Mouse (Mus musculus) heart, embryonic 16.5 days (tissue): ENCODE results near the gene Eddm3b. TPM values are rescaled to one million over a fixed set of nuclear protein-coding genes. Genes with fewer than 3 reads are reported as not detected.

Experiments
- ATAC-seq: fragments of 200-750 bp; cut with Nextera tagmentation; replicated peaks from 2 replicates; pipeline ENCODE4 v1.8.0; 2017; ENCODE audit warnings: moderate number of reproducible peaks; ENCODE audit not compliant: insufficient read depth, low FRiP score; ENCODE audit errors: extremely low read depth
- H3K27ac ChIP-seq: fragments of 300-500 bp; sonication (generic); 2 replicates; pipeline ENCODE4 v1.5.1; 2014; ENCODE audit warnings: mild to moderate bottlenecking, low read length, control low read depth, moderate library complexity
- H3K27me3 ChIP-seq: fragments of 300-500 bp; sonication (generic); 2 replicates; pipeline ENCODE4 v1.6.1; 2014; ENCODE audit warnings: low read length, mixed read lengths; ENCODE audit not compliant: control insufficient read depth, insufficient read depth
- H3K36me3 ChIP-seq: fragments of 300-500 bp; sonication (generic); 2 replicates; pipeline ENCODE4 v1.6.1; 2014; ENCODE audit not compliant: control insufficient read depth, insufficient read depth
- H3K4me1 ChIP-seq: fragments of 300-500 bp; sonication (generic); 2 replicates; pipeline ENCODE4 v1.6.1; 2014; ENCODE audit warnings: low read length, mixed read lengths; ENCODE audit not compliant: control insufficient read depth, insufficient read depth
- H3K4me2 ChIP-seq: fragments of 300-500 bp; sonication (generic); 2 replicates; pipeline ENCODE4 v1.6.1; 2014; ENCODE audit warnings: low read depth, mild to moderate bottlenecking, control low read depth, low read length
- H3K4me3 ChIP-seq: fragments of 300-500 bp; sonication (generic); 2 replicates; pipeline ENCODE4 v1.5.1; 2014; ENCODE audit warnings: mild to moderate bottlenecking, control low read depth, low read length
- H3K9ac ChIP-seq: fragments of 300-500 bp; sonication (generic); 2 replicates; pipeline ENCODE4 v1.6.1; 2014; ENCODE audit warnings: low read length, control low read depth
- H3K9me3 ChIP-seq: fragments of 300-500 bp; sonication (generic); replicated peaks from 2 replicates; pipeline ENCODE4 v1.6.1; 2016; ENCODE audit warnings: low read length; ENCODE audit not compliant: control insufficient read depth
- WGBS: fragments of 180-500 bp; shearing (Covaris S2); extraction: QIAGEN DNeasy Blood & Tissue Kit; methylation state at CpG from one replicate; pipeline ENCODE4 v1.1.7; 2014; 5-methylcytosine and 5-hydroxymethylcytosine counted together
- polyA plus RNA-seq: library from polyadenylated mRNA; unstranded; fragments of >200 nt; fragmentation: Nextera tagmentation; extraction: Ambion mirVana; gene quantifications from 2 replicates; pipeline ENCODE4 v1.2.1, GENCODE M21; 2015

Gene Eddm3b
- polyA plus RNA-seq, 1 experiment from 2014 or later = not detected

DNA sequence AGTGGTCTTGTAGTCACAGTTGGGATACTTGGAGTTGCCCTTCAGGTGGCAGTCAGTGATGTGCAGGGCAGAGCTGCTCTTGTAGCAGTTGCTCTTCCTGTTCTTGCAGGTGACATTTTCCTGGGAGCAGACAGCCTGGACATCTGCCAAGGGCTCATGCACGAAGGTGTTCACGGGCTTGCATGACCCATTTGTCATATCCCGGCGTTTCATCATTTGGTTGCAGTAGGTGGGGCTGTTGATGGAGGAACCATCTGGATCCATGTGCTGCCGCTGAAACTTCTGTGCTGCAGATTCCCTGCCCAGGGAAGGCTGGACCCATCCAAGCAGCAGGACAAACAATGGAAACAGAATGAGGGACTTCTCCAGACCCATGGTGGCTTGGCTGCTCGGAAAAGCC lies 31.3 kb downstream of the Eddm3b start:
- Histone ChIP-seq H3K9ac (no peak overlapping the region), H3K4me2 (no peak overlapping the region), H3K36me3 (no peaks in the 10 kb centered on the region), H3K4me1 (peaks cover 9% of the 10 kb centered on the region), H3K4me3 (no peak overlapping the region), H3K9me3 (no peaks in the 10 kb centered on the region), H3K27ac (no peak overlapping the region), H3K27me3 (no peaks in the 10 kb centered on the region)
- 80% methylated on average over 6 of the region's 6 CpGs for WGBS
- no peak for ATAC-seq

GRCm38 (mm10) chr14:51146685-51147084 lies 32.5 kb downstream of the Eddm3b start, which contains the start of gene Rnase1:
Rnase1 (minus strand) TSS chr14:51146785.
- Histone ChIP-seq H3K4me3 (no peak within 1 kb of the TSS), H3K27ac (no peak within 1 kb of the TSS), H3K27me3 (no peaks in the 10 kb centered on the region), H3K4me1 (peaks cover 9% of the 10 kb centered on the region), H3K36me3 (no peaks in the 10 kb centered on the region), H3K9ac (no peak within 1 kb of the TSS), H3K4me2 (no peak within 1 kb of the TSS), H3K9me3 (no peaks in the 10 kb centered on the region)
- ATAC-seq = no peak
- WGBS = 59% methylated on average over 2 of the region's 2 CpGs

- Histone ChIP-seq H3K4me3 (no peak overlapping the region), H3K27me3 (no peaks in the 10 kb centered on the region), H3K4me1 (peaks cover 8% of the 10 kb centered on the region), H3K4me2 (no peak overlapping the region), H3K9me3 (no peaks in the 10 kb centered on the region), H3K36me3 (no peaks in the 10 kb centered on the region), H3K27ac (no peak overlapping the region), H3K9ac (no peak overlapping the region)
- no peak for ATAC-seq
- WGBS = 51% methylated on average over 3 of the region's 3 CpGs
These were observed 33.8 kb downstream of the Eddm3b start for GRCm38 (mm10) chr14:51148006-51148405.

- no peak overlapping the region for H3K4me2 ChIP-seq
- no peak overlapping the region for H3K27ac ChIP-seq
- no peaks in the 10 kb centered on the region for H3K36me3 ChIP-seq
- ATAC-seq = no peak
- H3K9me3 ChIP-seq = no peaks in the 10 kb centered on the region
- 63% methylated on average over 5 of the region's 5 CpGs for whole genome bisulfite sequencing
- no peak overlapping the region for H3K9ac ChIP-seq
- H3K4me1 ChIP-seq = no peaks in the 10 kb centered on the region
- no peak overlapping the region for H3K4me3 ChIP-seq
- H3K27me3 ChIP-seq = no peaks in the 10 kb centered on the region
These were observed 34.9 kb downstream of the Eddm3b start for GRCm38 (mm10) chr14:51149164-51149563.

GRCm38 (mm10) chr14:51150206-51150831 lies 36.1 kb downstream of the Eddm3b start:
- Histone ChIP-seq H3K9ac (no peak overlapping the region), H3K4me2 (no peak overlapping the region), H3K36me3 (no peaks in the 10 kb centered on the region), H3K9me3 (no peaks in the 10 kb centered on the region), H3K4me1 (no peaks in the 10 kb centered on the region), H3K27me3 (no peaks in the 10 kb centered on the region), H3K27ac (no peak overlapping the region), H3K4me3 (no peak overlapping the region)
- 69% methylated on average over 3 of the region's 3 CpGs for WGBS
- no peak for ATAC-seq

- WGBS = 51% methylated on average over 5 of the region's 5 CpGs
- H3K4me1 ChIP-seq = no peaks in the 10 kb centered on the region
- ATAC-seq = no peak
- no peaks in the 10 kb centered on the region for H3K9me3 ChIP-seq
- no peak overlapping the region for H3K9ac ChIP-seq
- H3K4me2 ChIP-seq = no peak overlapping the region
- no peaks in the 10 kb centered on the region for H3K36me3 ChIP-seq
- H3K27me3 ChIP-seq = no peaks in the 10 kb centered on the region
- no peak overlapping the region for H3K27ac ChIP-seq
- H3K4me3 ChIP-seq = no peak overlapping the region
These were observed 38.1 kb downstream of the Eddm3b start for GRCm38 (mm10) chr14:51152249-51152870.

- 81% methylated on average over 5 of the region's 5 CpGs for WGBS
- H3K4me1 ChIP-seq = no peaks in the 10 kb centered on the region
- H3K27me3 ChIP-seq = no peaks in the 10 kb centered on the region
- no peak overlapping the region for H3K9ac ChIP-seq
- H3K4me3 ChIP-seq = no peak overlapping the region
- no peak overlapping the region for H3K27ac ChIP-seq
- no peak for ATAC-seq
- H3K9me3 ChIP-seq = no peaks in the 10 kb centered on the region
- no peak overlapping the region for H3K4me2 ChIP-seq
- H3K36me3 ChIP-seq = no peaks in the 10 kb centered on the region
These were observed 42.0 kb downstream of the Eddm3b start for GRCm38 (mm10) chr14:51156056-51156735.

GRCm38 (mm10) chr14:51156736-51157068 lies 42.5 kb downstream of the Eddm3b start:
- H3K9ac ChIP-seq = no peak overlapping the region
- H3K4me3 ChIP-seq = no peak overlapping the region
- no peaks in the 10 kb centered on the region for H3K9me3 ChIP-seq
- H3K27me3 ChIP-seq = no peaks in the 10 kb centered on the region
- no peak overlapping the region for H3K27ac ChIP-seq
- 77% methylated on average over 4 of the region's 4 CpGs for WGBS
- H3K4me2 ChIP-seq = no peak overlapping the region
- no peaks in the 10 kb centered on the region for H3K36me3 ChIP-seq
- no peaks in the 10 kb centered on the region for H3K4me1 ChIP-seq
- ATAC-seq = no peak

GRCm38 (mm10) chr14:51157072-51157471 lies 42.8 kb downstream of the Eddm3b start:
- Histone ChIP-seq H3K4me1 (no peaks in the 10 kb centered on the region), H3K36me3 (no peaks in the 10 kb centered on the region), H3K27me3 (no peaks in the 10 kb centered on the region), H3K4me2 (no peak overlapping the region), H3K4me3 (no peak overlapping the region), H3K27ac (no peak overlapping the region), H3K9ac (no peak overlapping the region), H3K9me3 (no peaks in the 10 kb centered on the region)
- WGBS = 81% methylated on average over 1 of the region's 1 CpGs
- no peak for ATAC-seq
